Mouse (Mus musculus): Measurements from ENCODE around the gene Vmn1r12.
"Not testable (repeated sequence)": the region's sequence is repeated elsewhere in the genome, so short reads cannot be mapped to it uniquely, and the experiment has no call there.

DNA sequence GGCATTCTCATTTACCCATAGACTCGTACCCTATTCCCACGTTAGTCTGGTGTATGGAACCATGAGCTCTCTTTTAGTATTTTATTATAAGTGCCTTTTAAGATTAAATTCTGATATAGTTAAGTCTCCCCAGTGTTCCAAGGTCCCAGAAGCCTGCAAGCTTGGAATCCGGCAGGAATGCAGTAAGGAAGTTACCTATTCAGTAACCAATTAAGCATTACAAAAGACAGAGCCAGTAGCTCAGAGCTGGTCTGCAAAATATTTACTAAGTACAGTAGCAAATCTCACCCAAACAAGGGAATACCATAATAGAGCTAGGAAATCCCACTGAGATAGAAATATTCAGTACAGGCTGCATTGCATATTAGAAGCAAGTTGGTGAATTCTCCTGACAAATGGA, 33.3 kb downstream of the Vmn1r12 start:
- not testable (repeated sequence) for TF ChIP-seq CTCF (IDR thresholded peaks at IDR 0.05; ENCODE audit: control insufficient read depth, insufficient read depth, insufficient replicate concordance, low read depth, low read length); POLR2A (IDR thresholded peaks at IDR 0.05; ENCODE audit: control insufficient read depth, low read depth, low read length)

Data from testis, adult 2 months (tissue).